ENCODE assay signal across 8 mouse cellular contexts in genomic region chr2:132006561-132007474, GRCm38 (mm10). TPM values are rescaled to one million over a fixed set of nuclear protein-coding genes. Genes with fewer than 3 reads are reported as not detected.
DNase-seq lines count a peak whose midpoint lies in the region; ATAC-seq and TF ChIP-seq lines count a peak whose summit lies in the region.

No protein-coding gene starts in this region.

- H3K36me3 ChIP-seq in hindbrain, postnatal 0 days (ENCODE audit: insufficient read depth, low read length), result peaks cover 34% of the 10 kb centered on the region
- H3K36me3 ChIP-seq in hindbrain, embryonic 13.5 days, result peaks cover 95% of the 10 kb centered on the region
- no peaks in the 10 kb centered on the region for H3K36me3 ChIP-seq in kidney, postnatal 0 days (ENCODE audit: insufficient read depth, low read length)

- no peak overlapping the region for H3K9ac ChIP-seq in hindbrain, postnatal 0 days (replicated peaks; ENCODE audit: low read length)
- no peak overlapping the region for H3K9ac ChIP-seq in hindbrain, embryonic 13.5 days
- H3K9ac ChIP-seq in kidney, postnatal 0 days (ENCODE audit: low read depth, low read length), result no peak overlapping the region

- H3K9me3 ChIP-seq in hindbrain, postnatal 0 days (ENCODE audit: low read length), result no peaks in the 10 kb centered on the region
- H3K9me3 ChIP-seq in hindbrain, embryonic 13.5 days, result no peaks in the 10 kb centered on the region
- no peaks in the 10 kb centered on the region for H3K9me3 ChIP-seq in kidney, postnatal 0 days (replicated peaks; ENCODE audit: low read length)

- 80% methylated on average over 18 of the region's 18 CpGs for WGBS in hindbrain, postnatal 0 days
- WGBS in hindbrain, embryonic 13.5 days, result 83% methylated on average over 18 of the region's 18 CpGs
- WGBS in kidney, postnatal 0 days, result 57% methylated on average over 18 of the region's 18 CpGs

- intact Hi-C loops in gastrocnemius, postnatal 36 days (cut with DNase I), result no loop called here

- H3K4me2 ChIP-seq in hindbrain, postnatal 0 days (ENCODE audit: low read depth, low read length), result no peak overlapping the region
- no peak overlapping the region for H3K4me2 ChIP-seq in hindbrain, embryonic 13.5 days
- H3K4me2 ChIP-seq in kidney, postnatal 0 days (ENCODE audit: low read length), result peak overlapping the region; percentile 11; the same call in 1 of the 2 replicates

- no peak for ATAC-seq in hindbrain, postnatal 0 days
- ATAC-seq in hindbrain, embryonic 13.5 days (ENCODE audit: low FRiP score), result no peak
- ATAC-seq in kidney, postnatal 0 days (replicated peaks; ENCODE audit: low FRiP score, low read depth), result peak; percentile 89
- ATAC-seq in megakaryocyte-erythroid progenitor cell, adult 5-6 weeks (replicated peaks; ENCODE audit: low FRiP score, low TSS enrichment, poor library complexity, severe bottlenecking), result 0 out of 2 replicates have a peak, but pooled peaks have one; percentile 32

- peak; percentile 48 for DNase-seq in hindbrain, postnatal 0 days (ENCODE audit: low spot score)
- DNase-seq in NIH3T3 (ENCODE audit: low read depth), result peak; percentile 99
- DNase-seq in gastrocnemius, postnatal 36 days, result peak; percentile 79 to 85
- DNase-seq in kidney, postnatal 0 days (ENCODE audit: low spot score), result peak; percentile 87
- no peak for DNase-seq in retina, postnatal 1 day
- DNase-seq in thymus, postnatal 14 days, result no peak

- H3K4me3 ChIP-seq in hindbrain, postnatal 0 days (ENCODE audit: low read length), result no peak overlapping the region
- H3K4me3 ChIP-seq in hindbrain, embryonic 13.5 days, result no peak overlapping the region
- H3K4me3 ChIP-seq in kidney, postnatal 0 days (replicated peaks; ENCODE audit: low read depth, low read length), result no peak overlapping the region

- TF ChIP-seq CTCF in hindbrain, postnatal 0 days (IDR thresholded peaks at IDR 0.05; ENCODE audit: low read depth), result no peak
- TF ChIP-seq CTCF in kidney, postnatal 0 days (IDR thresholded peaks at IDR 0.05; ENCODE audit: low read depth), result no peak

- no peaks in the 10 kb centered on the region for H3K27me3 ChIP-seq in hindbrain, postnatal 0 days (ENCODE audit: insufficient read depth, low read length)
- H3K27me3 ChIP-seq in hindbrain, embryonic 13.5 days, result no peaks in the 10 kb centered on the region
- H3K27me3 ChIP-seq in kidney, postnatal 0 days (ENCODE audit: insufficient read depth, low read length), result no peaks in the 10 kb centered on the region

- 0 out of 2 replicates have a peak overlapping the region, but pooled peaks have one; percentile 4 for H3K27ac ChIP-seq in hindbrain, postnatal 0 days
- no peak overlapping the region for H3K27ac ChIP-seq in hindbrain, embryonic 13.5 days
- peak overlapping the region; percentile 77 for H3K27ac ChIP-seq in kidney, postnatal 0 days

- no peaks in the 10 kb centered on the region for H3K4me1 ChIP-seq in hindbrain, postnatal 0 days (ENCODE audit: insufficient read depth, low read length)
- no peaks in the 10 kb centered on the region for H3K4me1 ChIP-seq in hindbrain, embryonic 13.5 days (replicated peaks)
- peaks cover 14% of the 10 kb centered on the region for H3K4me1 ChIP-seq in kidney, postnatal 0 days (replicated peaks; ENCODE audit: insufficient read depth, low read length)

RNA-seq across cellular contexts. Expression of gene Rassf2, which starts 23.2 kb away (rescaled TPM):
- total RNA-seq in hindbrain, postnatal 0 days (2014; rRNA removed), result 39.1 and 39.8 TPM in 2 replicates
- 18.7 and 19.0 TPM in 2 replicates for polyA plus RNA-seq in hindbrain, postnatal 0 days (2015; fragmentation: Nextera tagmentation; extraction: Ambion mirVana)
- polyA plus RNA-seq in hindbrain, embryonic 13.5 days (2015; fragmentation: Nextera tagmentation; extraction: Ambion mirVana), result 29.6 and 30.6 TPM in 2 replicates
- total RNA-seq in gastrocnemius, postnatal 36 days (2021), result 1 to 10 TPM; 5.0 to 5.2 TPM
- 3.0 and 3.2 TPM in 2 replicates for polyA plus RNA-seq in kidney, postnatal 0 days (2015; fragmentation: Nextera tagmentation; extraction: Ambion mirVana)
- 4.3 and 10.8 TPM in 2 replicates for total RNA-seq in megakaryocyte-erythroid progenitor cell, adult 5-6 weeks (2014; fragmentation: Nextera tagmentation)
- total RNA-seq in megakaryocyte-erythroid progenitor cell, adult 5-6 weeks (2017), result 2.3 and 4.8 TPM in 2 replicates

RNA-seq across cellular contexts. Expression of gene Prnd, which starts 56.2 kb away (rescaled TPM):
- total RNA-seq in hindbrain, postnatal 0 days (2014; rRNA removed), result 4.4 and 5.6 TPM in 2 replicates
- 6.4 and 7.2 TPM in 2 replicates for polyA plus RNA-seq in hindbrain, postnatal 0 days (2015; fragmentation: Nextera tagmentation; extraction: Ambion mirVana)
- 11.8 and 13.3 TPM in 2 replicates for polyA plus RNA-seq in hindbrain, embryonic 13.5 days (2015; fragmentation: Nextera tagmentation; extraction: Ambion mirVana)
- total RNA-seq in gastrocnemius, postnatal 36 days (2021), result under 1 TPM; 0.39 to 0.84 TPM
- polyA plus RNA-seq in kidney, postnatal 0 days (2015; fragmentation: Nextera tagmentation; extraction: Ambion mirVana), result 14.1 and 17.0 TPM in 2 replicates
- not detected in 2 replicates for total RNA-seq in megakaryocyte-erythroid progenitor cell, adult 5-6 weeks (2014; fragmentation: Nextera tagmentation)
- not detected in 2 replicates for total RNA-seq in megakaryocyte-erythroid progenitor cell, adult 5-6 weeks (2017)

Comparison
In these comparisons a context has a peak if more than half of its experiments do, and no peak if none do; other contexts are left out.
1. ATAC-seq: peak in kidney, postnatal 0 days (single experiment) and megakaryocyte-erythroid progenitor cell, adult 5-6 weeks (single experiment); none in hindbrain, postnatal 0 days (single experiment) and hindbrain, embryonic 13.5 days (single experiment).
2. DNase-seq: peak in hindbrain, postnatal 0 days (single experiment), NIH3T3 (single experiment), gastrocnemius, postnatal 36 days (2 of 2) and kidney, postnatal 0 days (single experiment); none in retina, postnatal 1 day (single experiment) and thymus, postnatal 14 days (single experiment).